Mouse (Mus musculus): ENCODE measurements around the gene Cwc22.

Gene Cwc22

DNA sequence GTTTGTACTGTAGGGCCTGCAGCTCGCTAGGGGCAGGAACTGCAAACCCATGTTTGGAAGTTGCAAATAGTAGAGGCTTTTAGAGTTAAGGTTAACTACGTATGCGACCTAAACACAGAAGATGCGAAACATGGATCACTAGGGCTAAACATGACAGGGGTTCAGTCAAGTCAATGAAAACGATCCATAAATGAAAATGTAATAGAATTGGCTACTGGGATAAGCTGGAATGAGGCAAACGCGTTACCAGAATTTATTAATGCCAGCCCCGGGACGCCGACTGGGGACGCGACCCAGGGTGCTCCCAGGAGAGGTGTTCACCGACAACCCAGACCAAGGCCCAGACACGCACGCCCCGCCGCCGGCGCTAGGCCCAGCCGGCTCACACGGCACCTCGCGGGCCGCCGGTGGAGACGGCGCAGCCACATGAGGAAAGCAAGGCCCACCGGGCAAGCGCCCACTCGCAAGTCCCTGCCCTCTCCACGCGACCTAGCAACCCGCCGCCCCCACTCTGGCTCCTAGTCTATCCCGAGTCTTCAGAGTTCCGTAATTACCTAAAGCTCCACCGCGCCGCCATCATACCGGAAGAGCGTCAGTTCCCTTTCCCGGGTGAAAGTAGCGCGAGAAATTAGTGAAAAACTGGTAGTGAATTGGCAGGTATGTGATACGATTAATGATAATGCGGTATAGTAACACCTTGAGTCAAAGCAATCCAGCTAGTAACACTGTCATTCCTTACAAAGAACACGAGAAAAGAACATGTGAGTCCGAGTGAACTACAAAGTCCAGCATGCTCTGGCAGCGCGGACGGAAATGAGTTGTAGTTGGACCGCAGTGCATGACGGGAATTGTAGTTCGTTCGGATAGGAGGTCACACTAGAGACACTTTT, at the start of gene Cwc22:
TSS of gene Cwc22 (minus strand) at position 780 of the 890 bp plus-strand sequence.
- in situ Hi-C loops (cut with MboI; ENCODE audit: unreplicated experiment in 2 of 2), result loop anchor here (10.0 to 25.0 kb wide), 6 partner anchors 929 to 1689 kb away; partner anchors contain the start of genes Cyct (in 1 of the 2), Fkbp7 (in 1 of the 2), Itprid2 (in 1 of the 2) and Plekha3 (in 1 of the 2)

DNA sequence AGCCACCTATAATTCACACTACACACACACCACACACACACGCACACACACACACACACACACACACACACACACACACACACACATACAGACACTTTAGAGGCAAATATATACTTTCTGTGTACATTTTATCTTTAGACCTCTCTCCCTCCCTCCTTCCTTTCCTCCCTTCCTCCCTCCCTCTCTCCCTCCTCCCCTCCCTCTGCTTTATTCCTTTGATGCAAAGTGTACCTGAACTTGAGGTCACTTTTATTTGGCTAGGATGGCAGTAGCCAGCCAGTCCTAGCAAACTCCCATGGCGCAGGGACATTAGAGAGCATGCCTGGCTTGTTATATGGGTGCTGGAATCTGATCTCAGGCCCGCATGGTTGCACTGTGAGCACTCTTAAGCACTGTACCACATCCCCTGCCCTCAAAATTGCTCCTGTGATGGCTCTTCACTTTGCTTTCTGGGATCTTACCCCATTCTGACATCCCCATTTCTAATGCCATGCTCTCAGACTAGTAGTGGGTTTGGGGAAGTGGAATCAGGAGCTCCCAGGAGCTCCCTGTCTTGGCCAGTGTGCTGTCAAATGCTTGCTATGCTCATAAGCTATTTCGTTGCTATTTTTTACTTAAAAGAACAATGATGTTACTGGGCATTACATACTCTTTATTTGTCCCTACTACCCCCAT, 47.7 kb upstream of the Cwc22 start:
- in situ Hi-C loops (cut with MboI; ENCODE audit: unreplicated experiment in 2 of 2), result no loop called here

DNA sequence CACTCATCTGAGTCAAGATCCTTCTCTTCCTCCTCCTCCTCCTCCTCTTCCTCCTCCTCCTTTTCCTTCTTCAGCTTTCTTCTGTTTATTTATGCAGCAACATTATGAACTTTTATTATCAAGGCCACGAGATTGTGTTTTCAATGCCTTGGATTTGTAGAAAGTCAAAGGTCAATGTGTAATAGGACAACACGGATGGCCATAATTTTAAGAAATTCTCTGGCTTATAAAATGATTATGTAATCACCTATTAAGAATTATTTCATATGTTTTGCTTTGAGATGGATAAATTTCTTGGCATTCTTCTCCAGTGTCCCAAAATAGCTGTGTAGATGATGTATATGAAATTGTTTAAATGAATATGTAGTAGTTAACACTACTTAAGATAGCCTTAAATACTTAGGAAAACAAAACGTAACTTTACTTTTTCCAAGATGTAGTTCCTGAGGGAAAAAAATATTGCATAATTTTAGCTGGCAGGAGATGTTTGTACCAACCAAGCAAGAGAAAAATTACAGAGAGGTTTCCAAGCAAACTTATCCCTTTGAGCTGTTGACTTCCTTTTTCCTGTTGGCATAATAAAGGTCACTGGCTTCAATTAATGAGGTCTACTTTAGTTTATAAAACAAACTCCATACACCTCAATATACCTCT, 46.9 kb upstream of the Cwc22 start:
- in situ Hi-C loops (cut with MboI; ENCODE audit: unreplicated experiment in 2 of 2), result no loop called here

DNA sequence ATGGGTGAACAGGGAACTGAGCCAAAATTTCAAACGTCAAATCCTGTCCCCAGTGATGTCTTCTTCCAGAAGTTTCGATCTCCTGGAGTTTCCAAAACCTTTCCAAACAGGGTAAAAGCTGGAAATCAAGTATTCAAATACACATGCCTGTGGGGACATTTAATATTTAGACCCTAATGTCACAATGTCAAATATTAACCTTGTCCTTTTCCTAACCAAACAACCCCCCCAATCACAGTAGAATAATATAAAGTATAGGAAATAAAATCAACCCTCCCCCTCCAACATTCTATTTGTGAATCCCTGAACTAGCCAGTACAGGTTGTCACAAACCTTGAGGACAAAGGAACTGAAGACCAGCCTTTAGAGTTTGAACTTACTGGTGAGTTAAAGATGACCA, 44.6 kb upstream of the Cwc22 start:
- in situ Hi-C loops (cut with MboI; ENCODE audit: unreplicated experiment in 2 of 2), result no loop called here

DNA sequence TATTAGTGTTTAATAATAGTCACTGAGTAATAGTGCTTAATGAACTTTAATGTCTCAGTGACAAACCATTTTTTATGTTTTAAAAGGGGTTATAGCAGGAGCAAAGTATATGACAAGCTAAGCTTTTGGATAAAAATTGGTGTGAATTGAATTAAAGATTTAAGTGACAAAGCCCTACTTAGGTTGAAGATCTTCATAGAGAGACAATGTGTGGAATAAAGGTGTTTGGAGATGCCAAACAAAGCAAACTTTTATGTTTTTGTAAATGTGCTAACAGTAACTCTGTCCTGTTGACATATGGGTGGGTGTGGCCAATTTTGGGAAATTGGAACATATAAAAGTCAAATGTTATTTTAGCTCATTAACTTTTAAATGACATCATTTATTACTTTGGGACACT, 43.9 kb upstream of the Cwc22 start:
- in situ Hi-C loops (cut with MboI; ENCODE audit: unreplicated experiment in 2 of 2), result no loop called here

DNA sequence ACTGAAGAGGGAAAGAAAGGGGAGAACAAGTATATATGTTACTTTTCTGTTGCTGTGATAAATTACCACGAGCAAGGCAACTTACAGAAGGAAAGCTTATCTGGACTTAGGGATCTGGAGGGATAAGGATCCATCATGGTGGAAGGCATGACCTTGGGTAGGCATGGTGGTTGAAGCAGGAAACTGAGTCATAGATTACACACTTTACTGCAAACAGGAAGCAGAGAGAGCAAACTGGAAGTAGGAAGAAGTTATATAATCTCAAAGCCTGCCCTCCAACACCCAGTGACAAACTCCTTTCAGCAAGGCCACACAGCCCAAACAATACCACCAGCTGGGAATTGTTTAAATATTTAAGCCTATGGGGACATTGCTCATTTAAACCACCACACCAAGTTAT, 43.2 kb upstream of the Cwc22 start:
- in situ Hi-C loops (cut with MboI; ENCODE audit: unreplicated experiment in 2 of 2), result no loop called here

DNA sequence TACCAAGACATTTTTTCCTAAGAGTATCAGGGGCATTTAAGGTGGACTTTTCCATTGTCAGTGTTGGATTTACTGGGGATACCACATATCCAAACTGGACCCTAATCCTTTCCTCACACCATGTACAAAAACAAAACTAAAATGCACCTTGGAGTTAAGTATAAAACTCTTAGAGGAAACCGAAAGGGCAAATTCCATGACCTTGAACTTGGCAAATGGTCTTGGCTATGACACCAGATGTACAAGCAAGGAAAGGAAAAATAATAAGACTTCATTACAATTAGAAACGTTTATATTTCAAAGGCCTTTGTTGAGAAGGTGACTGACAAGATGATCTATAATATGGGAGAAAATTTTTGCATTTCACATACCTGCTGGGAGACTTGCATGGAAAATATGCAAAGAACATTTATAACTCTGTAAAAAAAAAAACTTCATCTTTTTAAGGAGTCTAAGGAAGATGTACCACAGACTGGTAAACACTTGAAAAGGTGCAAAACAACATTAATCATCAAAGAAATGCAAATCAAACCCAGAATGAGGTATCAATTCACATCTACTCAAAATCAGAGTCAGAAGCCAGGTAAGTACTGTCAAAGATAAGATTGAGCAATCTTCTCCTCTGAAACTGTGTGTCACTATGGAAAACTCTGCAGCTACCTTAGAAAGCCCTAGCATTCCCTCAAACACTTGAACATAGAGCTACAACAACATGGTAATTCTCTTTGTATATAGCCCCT, 40.0 kb upstream of the Cwc22 start:
- in situ Hi-C loops (cut with MboI; ENCODE audit: unreplicated experiment in 2 of 2), result no loop called here

DNA sequence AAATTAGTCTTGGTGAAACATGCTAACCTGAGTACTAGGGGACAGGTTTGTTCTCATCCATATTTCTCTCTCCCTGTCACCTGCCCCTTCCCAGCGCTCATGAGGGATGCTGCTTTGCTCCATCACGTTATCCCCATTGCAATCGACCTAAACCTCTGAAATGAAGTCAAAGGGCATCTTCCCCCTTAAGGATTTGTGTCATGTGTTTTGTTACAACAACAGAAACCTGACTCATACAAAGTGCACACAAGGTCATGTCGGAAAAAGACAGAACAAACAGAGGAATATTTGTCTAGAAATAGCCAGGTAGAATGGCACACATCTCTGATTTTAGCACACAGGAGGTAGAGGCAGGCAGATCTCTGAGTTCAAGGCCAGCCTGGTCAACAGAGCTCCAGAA, 38.0 kb upstream of the Cwc22 start:
- in situ Hi-C loops (cut with MboI; ENCODE audit: unreplicated experiment in 2 of 2), result no loop called here

DNA sequence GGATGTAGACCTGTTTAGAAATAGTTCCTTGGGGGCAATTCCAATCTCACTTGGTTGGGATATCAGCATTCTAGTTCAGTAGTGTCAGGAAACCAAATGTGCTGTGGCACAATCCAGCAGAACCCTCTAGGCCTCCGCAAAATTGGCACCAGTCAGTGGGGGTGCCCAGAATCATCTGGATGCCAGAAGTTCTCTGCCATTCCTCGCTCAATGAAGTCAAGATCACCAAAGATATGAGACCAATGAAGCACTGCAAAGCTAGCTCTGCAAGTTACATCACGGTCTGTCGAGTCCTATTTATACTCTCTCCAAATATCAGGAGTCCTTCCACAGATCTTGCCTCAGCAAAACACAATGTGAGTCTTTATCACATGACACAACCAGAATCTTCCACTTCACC, 35.7 kb upstream of the Cwc22 start:
- in situ Hi-C loops (cut with MboI; ENCODE audit: unreplicated experiment in 2 of 2), result no loop called here

DNA sequence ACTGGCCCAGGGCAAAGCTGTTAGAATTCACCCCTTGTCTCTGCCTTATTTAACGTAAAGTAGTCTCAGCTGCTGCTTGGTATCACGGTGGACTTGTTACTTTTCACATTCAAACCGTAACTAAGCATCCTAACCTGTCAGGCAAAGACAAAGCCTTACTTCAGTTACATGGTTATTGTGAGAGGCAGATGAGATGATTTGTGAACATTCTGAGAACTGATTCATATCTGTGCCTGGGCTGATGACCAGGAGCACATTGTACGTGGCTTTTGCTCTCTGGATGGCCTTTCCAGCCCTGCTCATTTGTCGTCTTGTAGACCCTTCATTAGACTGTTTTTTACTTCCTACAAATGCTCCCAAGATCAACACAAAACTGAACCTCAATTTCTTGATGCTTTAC, 34.5 kb upstream of the Cwc22 start:
- in situ Hi-C loops (cut with MboI; ENCODE audit: unreplicated experiment in 2 of 2), result no loop called here

DNA sequence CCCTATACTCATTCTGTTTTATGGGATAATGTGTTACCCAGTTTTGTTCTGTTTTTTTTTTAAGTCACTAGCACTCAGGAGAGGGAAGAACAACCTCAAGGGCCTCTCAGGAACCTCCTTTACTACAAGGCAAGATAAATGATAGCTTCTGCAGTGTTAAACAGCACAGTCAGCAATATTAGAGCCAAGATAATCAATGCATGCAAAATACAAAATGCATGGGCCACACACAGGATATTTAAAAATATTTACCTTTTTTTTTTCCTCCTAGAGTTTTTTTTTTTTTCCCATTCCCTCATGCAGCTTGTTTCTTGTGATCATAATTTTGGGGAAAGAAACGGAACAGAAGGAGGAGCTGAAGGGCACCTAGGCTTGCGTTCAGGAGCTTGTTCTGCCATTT, 33.3 kb upstream of the Cwc22 start:
- in situ Hi-C loops (cut with MboI; ENCODE audit: unreplicated experiment in 2 of 2), result no loop called here

DNA sequence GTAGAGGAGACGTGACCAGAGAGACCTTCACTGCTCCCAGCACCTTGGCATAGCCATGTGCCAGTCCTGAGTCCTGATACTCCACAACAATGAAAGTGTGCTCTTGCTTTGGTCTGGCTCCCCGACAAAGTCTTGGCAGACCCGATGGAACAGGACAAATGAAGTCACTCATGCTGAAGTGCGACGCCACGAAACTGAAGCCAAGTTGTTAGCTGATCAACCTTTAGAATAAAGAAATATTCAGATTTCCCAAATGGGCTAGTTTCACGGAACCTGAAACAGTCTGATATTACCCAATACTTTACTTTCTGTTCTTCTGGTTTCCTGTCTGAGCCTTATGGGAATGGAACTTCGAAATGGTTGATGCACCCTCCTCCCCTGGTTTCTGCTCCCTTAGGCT, 32.9 kb upstream of the Cwc22 start:
- in situ Hi-C loops (cut with MboI; ENCODE audit: unreplicated experiment in 2 of 2), result no loop called here

DNA sequence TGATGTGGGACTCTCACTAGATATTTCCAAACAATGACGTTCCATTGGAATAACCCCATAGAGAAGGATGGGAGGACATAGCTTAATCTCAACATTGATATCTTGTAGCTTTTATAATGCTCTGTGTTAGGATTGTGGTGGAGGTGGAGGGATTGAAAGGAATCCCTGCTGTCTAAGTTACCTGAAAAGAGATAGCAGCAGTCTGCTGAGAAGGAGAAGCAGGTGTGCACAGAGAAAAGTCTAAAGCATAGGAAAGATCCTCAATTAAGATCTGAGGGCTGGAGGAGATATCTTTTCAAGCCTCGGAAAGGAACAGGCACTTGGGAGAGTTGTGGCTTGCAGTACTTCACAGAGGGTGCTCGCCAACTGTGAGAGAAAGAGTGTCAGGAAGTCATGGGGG, 32.1 kb upstream of the Cwc22 start:
- in situ Hi-C loops (cut with MboI; ENCODE audit: unreplicated experiment in 2 of 2), result no loop called here

DNA sequence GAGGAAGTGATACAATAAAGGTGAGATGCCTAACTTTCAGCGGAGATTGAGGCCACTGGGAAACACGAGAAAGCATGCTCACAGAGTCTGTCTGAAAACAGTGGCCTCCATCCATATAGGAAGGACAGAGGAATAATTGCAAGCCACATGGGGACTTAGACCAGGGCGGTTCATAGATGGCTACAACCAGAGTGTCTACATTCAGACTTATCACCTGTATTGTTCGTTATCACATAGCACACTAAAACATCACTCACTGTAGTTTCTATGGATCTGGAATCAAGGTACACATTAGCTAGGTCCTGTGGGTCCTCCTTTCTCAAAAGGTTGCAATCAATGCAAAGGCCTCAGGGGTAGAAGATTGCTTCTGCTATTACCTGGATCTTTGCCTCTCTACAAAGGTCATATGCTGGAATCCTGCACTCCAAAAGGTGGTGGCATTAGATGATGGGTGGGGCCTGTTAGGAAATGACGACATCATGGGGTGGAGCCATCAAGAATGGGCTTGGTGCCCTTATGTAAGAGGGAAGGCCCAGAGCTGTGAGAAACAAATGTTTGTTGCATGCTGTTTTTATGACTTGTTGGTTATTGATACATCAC, 30.2 kb upstream of the Cwc22 start:
- in situ Hi-C loops (cut with MboI; ENCODE audit: unreplicated experiment in 2 of 2), result no loop called here

DNA sequence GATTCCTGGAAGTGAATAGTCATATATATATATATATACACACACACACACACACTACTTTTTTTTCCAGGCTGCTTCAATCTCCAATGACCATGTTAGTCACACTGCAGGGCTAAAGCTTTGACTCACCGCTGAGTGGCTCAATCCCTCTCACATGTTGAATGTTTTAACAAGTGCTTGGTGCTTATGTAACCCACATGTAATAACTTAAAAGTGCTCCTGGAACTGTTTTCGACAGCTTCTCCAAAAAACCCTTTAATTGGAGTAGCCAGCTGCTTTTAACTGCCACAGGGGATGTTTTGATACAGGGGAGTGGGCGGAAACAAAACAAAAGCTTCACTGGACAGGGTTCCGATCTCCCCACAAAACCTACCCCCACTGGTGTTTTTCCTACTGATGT, 29.4 kb upstream of the Cwc22 start:
- in situ Hi-C loops (cut with MboI; ENCODE audit: unreplicated experiment in 2 of 2), result no loop called here

DNA sequence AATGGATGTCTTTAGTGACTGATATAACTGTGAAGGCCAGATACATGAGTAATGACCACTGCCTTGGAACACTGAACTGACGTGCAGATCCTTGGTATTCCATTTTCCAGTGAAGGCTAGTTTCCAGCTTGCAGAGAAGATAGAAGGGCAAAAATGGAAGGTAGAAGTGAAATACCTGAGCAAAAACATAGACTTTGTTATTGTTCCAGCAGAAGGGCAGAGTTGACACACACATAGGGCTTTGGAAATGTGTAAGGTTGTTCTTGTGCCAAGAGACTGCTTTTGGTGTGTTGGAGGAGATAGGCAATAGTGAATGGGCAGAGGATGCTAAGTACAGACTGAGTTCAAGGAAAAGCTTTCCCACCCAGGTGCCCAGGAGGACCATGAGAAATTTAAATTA, 28.8 kb upstream of the Cwc22 start:
- in situ Hi-C loops (cut with MboI; ENCODE audit: unreplicated experiment in 2 of 2), result no loop called here

DNA sequence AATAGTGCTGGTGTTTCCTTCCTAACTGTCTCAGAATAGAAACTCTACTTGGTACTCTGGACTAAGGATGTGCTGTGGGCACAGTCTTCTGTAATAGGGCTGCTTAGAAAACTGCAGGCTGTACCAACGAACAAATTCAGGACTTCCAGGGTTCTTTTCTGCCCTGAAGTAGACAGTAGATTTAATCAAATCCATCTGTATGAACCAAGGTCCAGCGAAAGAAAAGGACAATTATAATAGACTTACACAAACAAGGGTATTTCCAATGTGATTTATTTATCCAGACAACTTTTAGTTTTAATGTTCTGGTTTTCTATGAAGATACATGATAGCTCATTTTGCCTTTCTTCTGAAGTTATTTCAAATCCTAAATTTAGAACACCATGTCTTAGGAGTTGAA, 28.2 kb upstream of the Cwc22 start:
- in situ Hi-C loops (cut with MboI; ENCODE audit: unreplicated experiment in 2 of 2), result no loop called here

DNA sequence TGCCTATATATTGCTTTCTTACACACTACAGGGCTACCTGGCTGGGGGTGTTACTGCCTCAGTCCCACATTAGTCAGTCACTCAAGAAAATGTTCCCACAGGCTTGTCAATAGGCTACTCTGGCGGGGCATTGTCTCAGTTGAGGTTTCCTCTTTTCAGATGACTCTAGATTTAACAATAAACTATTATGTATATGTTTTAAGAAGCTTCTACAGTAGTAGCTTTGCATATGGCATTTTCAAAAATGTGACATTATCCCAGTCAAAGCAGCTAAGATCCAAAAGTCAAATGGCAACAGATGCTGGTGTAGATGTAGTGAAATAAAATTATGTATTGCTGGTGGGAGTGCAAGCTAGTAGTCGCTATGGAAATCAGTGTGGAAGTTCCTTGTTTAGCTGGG, 27.1 kb upstream of the Cwc22 start:
- in situ Hi-C loops (cut with MboI; ENCODE audit: unreplicated experiment in 2 of 2), result no loop called here

DNA sequence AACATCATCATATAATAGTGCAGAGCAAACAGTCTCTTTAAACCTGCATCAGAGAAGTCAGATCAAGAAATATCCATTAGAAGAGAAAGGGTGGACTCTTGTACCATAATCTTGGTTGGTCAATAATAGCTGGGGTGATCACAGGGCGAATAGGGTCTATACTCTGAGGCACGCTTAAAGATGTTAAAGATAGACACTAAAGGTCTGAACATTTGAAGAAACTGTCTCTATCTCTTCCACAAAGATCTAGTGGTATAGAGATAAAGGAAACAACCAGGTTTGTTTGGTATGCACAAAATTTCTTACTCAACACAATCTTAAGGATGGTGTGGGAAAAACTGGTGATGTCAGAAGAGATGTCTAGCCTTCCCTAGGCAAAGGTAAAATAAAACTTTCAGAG, 26.4 kb upstream of the Cwc22 start:
- in situ Hi-C loops (cut with MboI; ENCODE audit: unreplicated experiment in 2 of 2), result no loop called here

DNA sequence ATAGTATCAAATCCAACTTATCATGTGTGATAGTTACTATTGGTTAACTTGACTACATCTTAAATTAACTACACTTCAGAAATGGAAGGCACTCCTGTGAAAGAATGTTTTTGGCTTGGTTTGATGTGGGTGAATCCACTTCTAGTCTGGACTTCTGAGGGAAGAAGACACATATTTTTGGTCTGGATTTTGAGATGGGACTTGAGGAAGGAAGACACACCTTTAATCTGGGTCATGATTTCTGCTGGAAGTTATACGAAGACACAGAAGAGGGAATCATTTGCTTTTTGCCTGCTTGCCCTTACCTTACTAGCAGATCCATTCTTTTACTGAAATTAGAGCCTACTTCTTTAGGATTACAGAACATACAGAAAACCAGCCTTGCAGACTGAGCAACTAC, 25.7 kb upstream of the Cwc22 start:
- in situ Hi-C loops (cut with MboI; ENCODE audit: unreplicated experiment in 2 of 2), result no loop called here
